Mouse (Mus musculus): ENCODE measurements at regions not wholly inside any gene's neighbourhood (a gene's known extent, or its start where the extent isn't known, plus 50 kb on each side); places are given as distances from the start of the nearest gene placed in this dataset. TPM values are rescaled to one million over a fixed set of nuclear protein-coding genes. Genes with fewer than 3 reads are reported as not detected.

DNA sequence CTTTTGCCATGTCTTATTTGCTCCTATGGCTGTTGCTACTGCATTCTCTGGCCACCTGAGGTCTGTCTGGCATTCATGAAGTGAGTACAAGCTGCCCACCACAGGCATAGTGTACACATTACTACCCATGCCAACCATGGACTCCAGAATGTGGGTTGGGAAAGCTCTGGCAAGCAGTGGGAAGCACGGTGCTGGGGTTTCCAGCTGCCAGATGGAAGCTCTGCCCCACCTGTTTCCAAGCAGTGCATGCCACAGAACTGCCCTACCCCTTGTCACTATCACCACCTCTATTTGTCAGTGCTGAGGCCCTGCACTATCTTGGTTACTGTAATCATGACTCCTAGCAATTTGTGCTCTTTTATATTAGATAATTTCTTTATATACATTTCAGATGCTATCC, 494.4 kb upstream of the Ndn start:
- Histone ChIP-seq H3K4me2 (replicated peaks) (no peak overlapping the region), H3K4me1 (no peaks in the 10 kb centered on the region), H3K9me3 (peaks cover 3% of the 10 kb centered on the region; the same call in 1 of the 2 replicates), H3K27ac (no peak overlapping the region), H3K9ac (no peak overlapping the region), H3K4me3 (no peak overlapping the region), H3K27me3 (no peaks in the 10 kb centered on the region), H3K36me3 (no peaks in the 10 kb centered on the region)
- WGBS = 79% methylated on average over 1 of the region's 1 CpGs
- no peak for ATAC-seq (ENCODE audit: low FRiP score, low read depth)

DNA sequence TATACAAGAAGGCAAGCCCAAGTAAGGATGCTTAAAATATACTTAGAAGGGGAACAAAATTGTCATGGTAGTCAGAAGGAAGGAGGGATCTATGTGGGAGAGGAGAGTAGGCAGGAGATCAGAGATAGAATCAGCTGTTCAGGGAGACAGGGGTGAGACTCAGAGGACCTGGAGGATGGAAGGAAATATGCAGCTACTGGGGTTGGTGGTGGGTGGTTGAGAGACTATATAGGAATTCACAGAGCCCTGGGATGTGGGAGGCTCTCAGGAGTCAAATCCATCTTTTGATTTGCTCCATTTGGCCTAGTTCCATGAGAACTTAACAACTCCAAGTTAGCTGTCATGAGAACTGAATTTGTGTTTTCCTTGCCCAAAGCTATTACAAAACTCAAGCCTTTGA, 481.9 kb upstream of the Ndn start:
- H3K27ac ChIP-seq = no peak overlapping the region
- H3K36me3 ChIP-seq = no peaks in the 10 kb centered on the region
- H3K27me3 ChIP-seq = no peaks in the 10 kb centered on the region
- no peak for ATAC-seq (ENCODE audit: low FRiP score, low read depth)
- H3K4me3 ChIP-seq = no peak overlapping the region
- H3K4me1 ChIP-seq = no peaks in the 10 kb centered on the region
- no peak overlapping the region for H3K9ac ChIP-seq
- H3K4me2 ChIP-seq (replicated peaks) = no peak overlapping the region
- H3K9me3 ChIP-seq = 0 out of 2 replicates have a peak, but pooled peaks cover 3% of the 10 kb centered on the region

DNA sequence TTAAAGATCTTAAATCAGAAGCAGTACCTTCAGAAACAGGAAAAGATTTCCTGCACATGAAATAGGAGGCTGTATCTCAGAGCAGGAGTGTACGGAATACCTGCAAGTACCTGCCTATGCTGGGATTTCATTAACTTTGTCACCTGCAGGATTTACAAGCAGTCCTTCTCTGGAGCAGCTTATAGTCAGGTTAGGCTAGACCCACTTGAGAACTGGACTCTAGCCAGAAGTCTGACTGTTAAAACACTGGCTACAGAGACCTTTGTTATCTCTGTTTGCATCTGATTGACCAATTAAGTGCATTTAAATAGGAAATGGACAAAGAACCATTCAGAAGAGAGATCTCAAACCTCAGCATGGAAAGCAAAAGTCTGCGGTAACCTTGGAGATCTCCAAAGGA, 480.0 kb upstream of the Ndn start:
- ATAC-seq (ENCODE audit: low FRiP score, low read depth) = no peak
- H3K27me3 ChIP-seq = no peaks in the 10 kb centered on the region
- 0 out of 2 replicates have a peak, but pooled peaks cover 3% of the 10 kb centered on the region for H3K9me3 ChIP-seq
- WGBS = 88% methylated on average over 2 of the region's 2 CpGs
- no peaks in the 10 kb centered on the region for H3K36me3 ChIP-seq
- no peak overlapping the region for H3K4me2 ChIP-seq (replicated peaks)
- no peak overlapping the region for H3K27ac ChIP-seq
- no peak overlapping the region for H3K4me3 ChIP-seq
- H3K9ac ChIP-seq = no peak overlapping the region
- H3K4me1 ChIP-seq = no peaks in the 10 kb centered on the region

DNA sequence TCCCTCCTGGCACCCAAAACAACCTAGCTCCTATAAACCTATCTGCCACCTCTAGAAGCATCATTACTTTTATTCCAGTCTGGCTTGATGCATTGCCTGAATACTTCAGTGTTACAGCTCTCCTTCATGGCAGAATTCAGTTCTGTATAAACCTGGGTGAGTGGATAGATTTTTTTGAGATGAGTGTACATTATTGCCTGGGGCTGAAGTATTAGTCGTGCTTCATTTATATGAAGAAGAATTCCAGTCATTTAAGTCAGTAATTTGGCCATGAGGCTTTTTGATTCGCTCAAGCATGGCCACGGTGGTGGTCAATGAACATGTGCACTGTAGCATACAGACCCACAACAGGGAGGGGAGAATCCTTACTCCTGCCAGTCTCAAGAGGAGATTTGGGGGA, 470.1 kb upstream of the Ndn start:
- ATAC-seq (ENCODE audit: low FRiP score, low read depth) = no peak
- no peak overlapping the region for H3K9ac ChIP-seq
- no peak overlapping the region for H3K27ac ChIP-seq
- no peaks in the 10 kb centered on the region for H3K27me3 ChIP-seq
- 0 out of 2 replicates have a peak, but pooled peaks cover under 1% of the 10 kb centered on the region for H3K36me3 ChIP-seq
- no peak overlapping the region for H3K4me2 ChIP-seq (replicated peaks)
- WGBS = 80% methylated on average over 3 of the region's 3 CpGs
- H3K9me3 ChIP-seq = no peaks in the 10 kb centered on the region
- 0 out of 2 replicates have a peak, but pooled peaks cover 3% of the 10 kb centered on the region for H3K4me1 ChIP-seq
- no peak overlapping the region for H3K4me3 ChIP-seq

DNA sequence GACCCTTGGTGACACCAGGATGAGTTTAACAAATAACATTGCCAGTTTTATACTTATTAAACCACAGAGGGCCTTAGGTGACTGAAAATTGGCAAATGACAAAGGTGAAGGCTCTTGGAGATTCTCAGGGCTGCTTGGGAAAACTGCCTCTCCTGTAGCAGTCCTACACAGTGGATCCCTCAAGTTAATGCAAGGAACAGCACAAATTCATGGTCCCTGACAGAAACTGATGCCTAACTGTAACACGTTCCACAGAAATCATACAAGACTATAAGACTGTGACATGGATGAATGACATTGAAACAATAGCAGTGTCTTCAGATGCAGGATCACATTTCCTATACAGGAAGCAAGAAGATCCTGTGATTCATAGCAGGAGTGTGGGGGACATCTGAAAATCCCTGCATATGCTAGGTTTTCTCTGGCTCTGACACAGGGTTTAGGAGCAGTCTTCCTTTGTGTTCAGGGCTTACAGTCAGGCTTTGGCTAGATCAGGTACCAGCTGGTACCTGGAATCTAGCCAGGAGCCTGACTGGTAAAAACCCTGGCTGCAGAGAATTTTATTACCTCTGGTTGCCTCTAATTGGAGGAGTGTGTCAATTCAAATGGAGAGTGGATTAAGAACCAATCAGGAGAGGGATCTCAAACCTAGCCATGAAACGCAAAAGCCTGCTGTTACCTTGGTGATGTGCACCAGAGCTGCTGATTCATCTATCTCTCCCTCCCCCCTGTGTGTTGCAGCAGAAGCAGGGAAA, 468.9 kb upstream of the Ndn start:
- 0 out of 2 replicates have a peak, but pooled peaks cover 3% of the 10 kb centered on the region for H3K4me1 ChIP-seq
- ATAC-seq (ENCODE audit: low FRiP score, low read depth) = peak; percentile 51; the same call in 1 of the 2 replicates

DNA sequence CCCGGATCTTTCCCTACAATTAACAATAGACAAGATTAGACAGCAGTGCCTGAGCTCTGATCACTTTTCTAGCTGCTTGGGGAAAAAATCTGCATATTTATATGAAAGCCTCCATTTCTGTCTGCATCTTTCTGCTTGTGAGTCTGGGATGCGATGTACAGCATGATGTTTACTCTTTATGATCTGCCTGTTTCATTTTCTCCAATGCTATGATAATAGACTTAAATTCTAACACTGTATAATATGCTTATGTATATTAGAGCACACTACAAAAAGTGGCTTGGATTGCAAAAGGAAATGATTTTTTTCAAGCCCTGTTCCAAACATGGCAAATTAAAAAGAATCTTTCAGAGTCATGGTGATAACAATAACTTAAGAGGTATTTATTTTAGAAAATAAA, 468.3 kb upstream of the Ndn start:
- Histone ChIP-seq H3K27me3 (no peaks in the 10 kb centered on the region), H3K9me3 (no peaks in the 10 kb centered on the region), H3K9ac (no peak overlapping the region), H3K36me3 (0 out of 2 replicates have a peak, but pooled peaks cover 4% of the 10 kb centered on the region), H3K4me3 (no peak overlapping the region), H3K27ac (no peak overlapping the region), H3K4me2 (replicated peaks) (no peak overlapping the region), H3K4me1 (0 out of 2 replicates have a peak, but pooled peaks cover 3% of the 10 kb centered on the region)
- WGBS = 55% methylated on average over 2 of the region's 2 CpGs
- ATAC-seq (ENCODE audit: low FRiP score, low read depth) = no peak

More for the DNA sequence above, 468.9 kb upstream of the Ndn start:
- 53% methylated on average over 2 of the region's 2 CpGs for WGBS
- no peak overlapping the region for H3K4me2 ChIP-seq (replicated peaks)
- H3K4me3 ChIP-seq = no peak overlapping the region
- no peaks in the 10 kb centered on the region for H3K9me3 ChIP-seq
- H3K9ac ChIP-seq = no peak overlapping the region
- no peak overlapping the region for H3K27ac ChIP-seq
- no peaks in the 10 kb centered on the region for H3K27me3 ChIP-seq
- H3K36me3 ChIP-seq = 0 out of 2 replicates have a peak, but pooled peaks cover 4% of the 10 kb centered on the region

DNA sequence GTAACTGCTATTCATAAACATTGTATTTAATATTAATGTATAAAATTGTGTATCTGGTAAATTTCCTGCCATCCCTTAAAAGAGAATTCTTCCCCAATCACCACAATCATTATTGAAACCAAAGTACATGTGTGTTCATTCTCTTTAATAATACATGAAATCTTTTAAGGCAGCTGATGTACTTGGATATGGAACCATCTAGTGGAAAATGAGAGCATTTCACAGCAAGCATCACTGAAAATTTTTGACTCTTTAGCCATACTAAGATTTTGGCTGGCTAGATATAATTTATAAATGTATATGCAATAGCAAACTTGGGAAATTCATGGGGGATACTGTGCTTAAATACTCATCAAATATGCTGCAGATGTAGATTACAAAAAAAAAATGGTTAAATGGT, 467.8 kb upstream of the Ndn start:
- H3K27ac ChIP-seq = no peak overlapping the region
- 0 out of 2 replicates have a peak, but pooled peaks cover 4% of the 10 kb centered on the region for H3K36me3 ChIP-seq
- ATAC-seq (ENCODE audit: low FRiP score, low read depth) = no peak
- H3K4me2 ChIP-seq (replicated peaks) = no peak overlapping the region
- no peaks in the 10 kb centered on the region for H3K27me3 ChIP-seq
- no peak overlapping the region for H3K9ac ChIP-seq
- H3K4me1 ChIP-seq = 0 out of 2 replicates have a peak, but pooled peaks cover 3% of the 10 kb centered on the region
- H3K4me3 ChIP-seq = no peak overlapping the region
- no peaks in the 10 kb centered on the region for H3K9me3 ChIP-seq

MicroRNAs in the stretch of these regions (microRNA counts, 519-probe panel; counts per million panel counts)
- microRNA mmu-miR-344 = not detected

Small RNA genes in the stretch of these regions (microRNA-seq; reads per million reads assigned to microRNA genes)
- gene Gm22466 = not detected
- gene Gm23490 = not detected
- 0.87 reads per million for gene Gm23873
- gene Gm23917 = not detected
- gene Gm23962 = not detected
- gene Gm25533 = not detected
- gene Mir344 = not detected
- 0.70 reads per million for gene Mir344b
- not detected for gene Mir344c
- gene Mir344d-1 = not detected
- not detected for gene Mir344d-2
- not detected for gene Mir344d-3
- gene Mir344e = not detected
- not detected for gene Mir344h-1
- not detected for gene Mir344h-2
